ENCODE assay signal across 8 mouse cellular contexts in the genomic region with DNA sequence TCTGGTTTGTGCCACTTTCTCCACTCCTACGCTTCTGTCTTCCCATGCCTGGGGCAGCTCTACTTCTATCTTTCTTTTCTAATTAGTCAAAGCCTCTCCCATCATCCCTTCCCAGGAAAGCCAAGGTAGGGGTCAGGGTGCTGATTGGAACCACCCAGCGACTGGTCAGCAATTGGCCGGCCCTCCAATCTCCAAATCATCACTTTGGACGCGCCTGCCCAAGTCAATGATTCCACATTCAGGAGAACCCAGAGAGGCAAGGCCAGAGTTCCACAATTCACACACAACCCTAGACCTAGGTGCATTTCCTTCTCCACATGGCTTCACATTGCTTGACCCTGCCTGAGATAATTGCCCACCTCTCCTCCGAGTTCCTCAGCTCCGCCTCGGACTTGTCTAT. TPM values are rescaled to one million over a fixed set of nuclear protein-coding genes. Genes with fewer than 3 reads are reported as not detected.
DNase-seq lines count a peak whose midpoint lies in the region; ATAC-seq lines count a peak whose summit lies in the region.

No protein-coding gene starts in this region.

- H3K9me3 ChIP-seq in lung, embryonic 16.5 days (ENCODE audit: control insufficient read depth, low read length) = no peaks in the 10 kb centered on the region
- no peaks in the 10 kb centered on the region for H3K9me3 ChIP-seq in embryonic facial prominence, embryonic 15.5 days (replicated peaks)
- no peaks in the 10 kb centered on the region for H3K9me3 ChIP-seq in kidney, embryonic 14.5 days (ENCODE audit: control insufficient read depth, low read length)
- H3K9me3 ChIP-seq in midbrain, embryonic 16.5 days (replicated peaks; ENCODE audit: control insufficient read depth, low read length, poor library complexity, severe bottlenecking) = no peaks in the 10 kb centered on the region

- WGBS in lung, embryonic 16.5 days = 26% methylated on average over 8 of the region's 8 CpGs
- WGBS in embryonic facial prominence, embryonic 15.5 days = 22% methylated on average over 8 of the region's 8 CpGs
- 15% methylated on average over 8 of the region's 8 CpGs for WGBS in kidney, embryonic 14.5 days
- WGBS in midbrain, embryonic 16.5 days = 12% methylated on average over 8 of the region's 8 CpGs

- peaks cover 30% of the 10 kb centered on the region for H3K4me1 ChIP-seq in lung, embryonic 16.5 days (replicated peaks; ENCODE audit: control insufficient read depth, insufficient read depth, low read length)
- peaks cover 21% of the 10 kb centered on the region for H3K4me1 ChIP-seq in embryonic facial prominence, embryonic 15.5 days
- H3K4me1 ChIP-seq in kidney, embryonic 14.5 days (ENCODE audit: control insufficient read depth, insufficient read depth, low read length) = peaks cover 13% of the 10 kb centered on the region
- H3K4me1 ChIP-seq in midbrain, embryonic 16.5 days (ENCODE audit: control insufficient read depth, insufficient read depth, low read length) = peaks cover 22% of the 10 kb centered on the region

- no peaks in the 10 kb centered on the region for H3K27me3 ChIP-seq in lung, embryonic 16.5 days (ENCODE audit: control insufficient read depth, insufficient read depth, low read depth, low read length)
- no peaks in the 10 kb centered on the region for H3K27me3 ChIP-seq in embryonic facial prominence, embryonic 15.5 days
- peaks cover 12% of the 10 kb centered on the region; the same call in 1 of the 2 replicates for H3K27me3 ChIP-seq in kidney, embryonic 14.5 days (ENCODE audit: control insufficient read depth, insufficient read depth, low read length)
- peaks cover 24% of the 10 kb centered on the region for H3K27me3 ChIP-seq in midbrain, embryonic 16.5 days (ENCODE audit: control insufficient read depth, insufficient read depth, low read depth, low read length)

- H3K36me3 ChIP-seq in lung, embryonic 16.5 days (ENCODE audit: control insufficient read depth, insufficient read depth, low read length) = no peaks in the 10 kb centered on the region
- no peaks in the 10 kb centered on the region for H3K36me3 ChIP-seq in embryonic facial prominence, embryonic 15.5 days
- no peaks in the 10 kb centered on the region for H3K36me3 ChIP-seq in kidney, embryonic 14.5 days (ENCODE audit: control insufficient read depth, insufficient read depth, low read length)
- no peaks in the 10 kb centered on the region for H3K36me3 ChIP-seq in midbrain, embryonic 16.5 days (ENCODE audit: control insufficient read depth, insufficient read depth, low read length)

- peak overlapping the region; percentile 76 for H3K27ac ChIP-seq in lung, embryonic 16.5 days (ENCODE audit: low read length)
- peak overlapping the region; percentile 86 for H3K27ac ChIP-seq in embryonic facial prominence, embryonic 15.5 days (replicated peaks)
- no peak overlapping the region for H3K27ac ChIP-seq in kidney, embryonic 14.5 days (ENCODE audit: low read depth, low read length)
- no peak overlapping the region for H3K27ac ChIP-seq in midbrain, embryonic 16.5 days (ENCODE audit: low read length)

- DNase-seq in lung, postnatal 36 days = no peak
- DNase-seq in left cerebral cortex, postnatal 14 days (ENCODE audit: low spot score in 2 of 2) = no peak
- DNase-seq in cerebellum, postnatal 10 days = no peak

- intact Hi-C loops in left cerebral cortex, postnatal 14 days (cut with DNase I) = loop anchor here (5.0 kb wide), 1 partner anchor 148 kb away; a partner anchor contains a TSS

- ATAC-seq in lung, embryonic 16.5 days (ENCODE audit: low read depth) = no peak
- ATAC-seq in embryonic facial prominence, embryonic 15.5 days (ENCODE audit: insufficient number of reproducible peaks, low FRiP score, low TSS enrichment, low read depth) = no peak
- no peak for ATAC-seq in kidney, embryonic 14.5 days (ENCODE audit: low FRiP score, low TSS enrichment)
- no peak for ATAC-seq in midbrain, embryonic 16.5 days
- no peak for ATAC-seq in megakaryocyte-erythroid progenitor cell, adult 5-6 weeks (replicated peaks; ENCODE audit: low FRiP score, low TSS enrichment, poor library complexity, severe bottlenecking)

- H3K9ac ChIP-seq in lung, embryonic 16.5 days (ENCODE audit: low read length) = peak overlapping the region; percentile 87
- peak overlapping the region; percentile 72 for H3K9ac ChIP-seq in embryonic facial prominence, embryonic 15.5 days
- H3K9ac ChIP-seq in kidney, embryonic 14.5 days (ENCODE audit: low read depth, low read length) = peak overlapping the region; percentile 67
- H3K9ac ChIP-seq in midbrain, embryonic 16.5 days (ENCODE audit: low read depth, low read length) = peak overlapping the region; percentile 69

- H3K4me2 ChIP-seq in lung, embryonic 16.5 days (ENCODE audit: low read depth, low read length) = peak overlapping the region; percentile 95
- peak overlapping the region; percentile 79 for H3K4me2 ChIP-seq in embryonic facial prominence, embryonic 15.5 days (replicated peaks)
- peak overlapping the region; percentile 95 for H3K4me2 ChIP-seq in kidney, embryonic 14.5 days (replicated peaks; ENCODE audit: low read depth, low read length)
- H3K4me2 ChIP-seq in midbrain, embryonic 16.5 days (ENCODE audit: low read length) = peak overlapping the region; percentile 80

- peak overlapping the region; percentile 78 for H3K4me3 ChIP-seq in lung, embryonic 16.5 days (ENCODE audit: low read length)
- peak overlapping the region; percentile 70 for H3K4me3 ChIP-seq in embryonic facial prominence, embryonic 15.5 days (replicated peaks)
- H3K4me3 ChIP-seq in kidney, embryonic 14.5 days (ENCODE audit: low read length) = peak overlapping the region; percentile 57
- H3K4me3 ChIP-seq in midbrain, embryonic 16.5 days (ENCODE audit: low read depth, low read length) = peak overlapping the region; percentile 55

RNA-seq across cellular contexts. Expression of a gene that starts 0.4 kb away (rescaled TPM):
- polyA plus RNA-seq in lung, embryonic 16.5 days (2015; fragmentation: Nextera tagmentation; extraction: Ambion mirVana) = 12.2 and 13.9 TPM in 2 replicates
- polyA plus RNA-seq in embryonic facial prominence, embryonic 15.5 days (2015; fragmentation: Nextera tagmentation; extraction: Ambion mirVana) = 25.6 and 26.5 TPM in 2 replicates
- polyA plus RNA-seq in kidney, embryonic 14.5 days (2014; fragmentation: Nextera tagmentation; extraction: Ambion mirVana) = 4.1 and 4.7 TPM in 2 replicates
- polyA plus RNA-seq in midbrain, embryonic 16.5 days (2015; fragmentation: Nextera tagmentation; extraction: Ambion mirVana) = 6.1 and 6.3 TPM in 2 replicates
- 1 to 10 TPM; 4.8 to 6.3 TPM for total RNA-seq in left cerebral cortex, postnatal 14 days (2021)
- 10.6 and 11.4 TPM in 2 replicates for total RNA-seq in megakaryocyte-erythroid progenitor cell, adult 5-6 weeks (2014; fragmentation: Nextera tagmentation)
- total RNA-seq in megakaryocyte-erythroid progenitor cell, adult 5-6 weeks (2017) = 1.0 and 6.1 TPM in 2 replicates

RNA-seq across cellular contexts. Expression of a gene that starts 3.5 kb away (rescaled TPM):
- polyA plus RNA-seq in lung, embryonic 16.5 days (2015; fragmentation: Nextera tagmentation; extraction: Ambion mirVana) = 32.7 and 35.1 TPM in 2 replicates
- 37.7 and 38.5 TPM in 2 replicates for polyA plus RNA-seq in embryonic facial prominence, embryonic 15.5 days (2015; fragmentation: Nextera tagmentation; extraction: Ambion mirVana)
- polyA plus RNA-seq in kidney, embryonic 14.5 days (2014; fragmentation: Nextera tagmentation; extraction: Ambion mirVana) = 41.3 and 55.4 TPM in 2 replicates
- polyA plus RNA-seq in midbrain, embryonic 16.5 days (2015; fragmentation: Nextera tagmentation; extraction: Ambion mirVana) = 45.5 and 47.7 TPM in 2 replicates
- total RNA-seq in left cerebral cortex, postnatal 14 days (2021) = 10 to 100 TPM; 30.7 to 32.7 TPM
- 26.6 and 38.0 TPM in 2 replicates for total RNA-seq in megakaryocyte-erythroid progenitor cell, adult 5-6 weeks (2014; fragmentation: Nextera tagmentation)
- total RNA-seq in megakaryocyte-erythroid progenitor cell, adult 5-6 weeks (2017) = 27.0 and 58.4 TPM in 2 replicates

RNA-seq across cellular contexts. Expression of a gene that starts 39.4 kb away (rescaled TPM):
- 101 and 105 TPM in 2 replicates for polyA plus RNA-seq in lung, embryonic 16.5 days (2015; fragmentation: Nextera tagmentation; extraction: Ambion mirVana)
- polyA plus RNA-seq in embryonic facial prominence, embryonic 15.5 days (2015; fragmentation: Nextera tagmentation; extraction: Ambion mirVana) = 105 TPM in 2 replicates
- 98.1 and 103 TPM in 2 replicates for polyA plus RNA-seq in kidney, embryonic 14.5 days (2014; fragmentation: Nextera tagmentation; extraction: Ambion mirVana)
- 14.6 and 15.0 TPM in 2 replicates for polyA plus RNA-seq in midbrain, embryonic 16.5 days (2015; fragmentation: Nextera tagmentation; extraction: Ambion mirVana)
- 1 to 10 TPM; 4.7 to 5.1 TPM for total RNA-seq in left cerebral cortex, postnatal 14 days (2021)
- total RNA-seq in megakaryocyte-erythroid progenitor cell, adult 5-6 weeks (2014; fragmentation: Nextera tagmentation) = 68.6 and 94.9 TPM in 2 replicates
- total RNA-seq in megakaryocyte-erythroid progenitor cell, adult 5-6 weeks (2017) = 46.7 and 66.1 TPM in 2 replicates

RNA-seq across cellular contexts. Expression of a gene that starts 40.2 kb away (rescaled TPM):
- polyA plus RNA-seq in lung, embryonic 16.5 days (2015; fragmentation: Nextera tagmentation; extraction: Ambion mirVana) = 2.1 and 2.2 TPM in 2 replicates
- 27.2 and 29.8 TPM in 2 replicates for polyA plus RNA-seq in embryonic facial prominence, embryonic 15.5 days (2015; fragmentation: Nextera tagmentation; extraction: Ambion mirVana)
- 1.0 and 2.6 TPM in 2 replicates for polyA plus RNA-seq in kidney, embryonic 14.5 days (2014; fragmentation: Nextera tagmentation; extraction: Ambion mirVana)
- polyA plus RNA-seq in midbrain, embryonic 16.5 days (2015; fragmentation: Nextera tagmentation; extraction: Ambion mirVana) = 0.37 and 0.77 TPM in 2 replicates
- 1 to 10 TPM in 1 of 2 experiments, under 1 TPM in 1; 0.97 to 1.2 TPM for total RNA-seq in left cerebral cortex, postnatal 14 days (2021)
- not detected in 2 replicates for total RNA-seq in megakaryocyte-erythroid progenitor cell, adult 5-6 weeks (2014; fragmentation: Nextera tagmentation)
- not detected in 2 replicates for total RNA-seq in megakaryocyte-erythroid progenitor cell, adult 5-6 weeks (2017)

RNA-seq across cellular contexts. Expression of a gene that starts 46.5 kb away (rescaled TPM):
- polyA plus RNA-seq in lung, embryonic 16.5 days (2015; fragmentation: Nextera tagmentation; extraction: Ambion mirVana) = 4.9 and 5.3 TPM in 2 replicates
- polyA plus RNA-seq in embryonic facial prominence, embryonic 15.5 days (2015; fragmentation: Nextera tagmentation; extraction: Ambion mirVana) = 2.3 and 2.6 TPM in 2 replicates
- 0.24 and 0.60 TPM in 2 replicates for polyA plus RNA-seq in kidney, embryonic 14.5 days (2014; fragmentation: Nextera tagmentation; extraction: Ambion mirVana)
- 0.51 and 0.88 TPM in 2 replicates for polyA plus RNA-seq in midbrain, embryonic 16.5 days (2015; fragmentation: Nextera tagmentation; extraction: Ambion mirVana)
- total RNA-seq in left cerebral cortex, postnatal 14 days (2021) = under 1 TPM; 0.77 to 0.80 TPM
- not detected in 2 replicates for total RNA-seq in megakaryocyte-erythroid progenitor cell, adult 5-6 weeks (2014; fragmentation: Nextera tagmentation)
- total RNA-seq in megakaryocyte-erythroid progenitor cell, adult 5-6 weeks (2017) = 0.05 and 0.23 TPM in 2 replicates

Comparison
In these comparisons a context has a peak if more than half of its experiments do, and no peak if none do; other contexts are left out.
1. H3K27ac ChIP-seq: peak in lung, embryonic 16.5 days (single experiment) and embryonic facial prominence, embryonic 15.5 days (single experiment); none in kidney, embryonic 14.5 days (single experiment) and midbrain, embryonic 16.5 days (single experiment).
2. Peak in every context shown above with its lines, with median percentiles within 50 percentile points of each other: H3K4me2 ChIP-seq, H3K4me3 ChIP-seq and H3K9ac ChIP-seq.